Mouse (Mus musculus) right cerebral cortex, postnatal 14 days (tissue): Measurements from ENCODE around the gene Zbtb45.
A peak's percentile ranks its signal among the peaks of the same experiment; 100 is the strongest.

Source experiments
- DNase-seq: peaks from one replicate; pipeline ENCODE4 v3.0.0; 2022

Zbtb45 gene

DNA sequence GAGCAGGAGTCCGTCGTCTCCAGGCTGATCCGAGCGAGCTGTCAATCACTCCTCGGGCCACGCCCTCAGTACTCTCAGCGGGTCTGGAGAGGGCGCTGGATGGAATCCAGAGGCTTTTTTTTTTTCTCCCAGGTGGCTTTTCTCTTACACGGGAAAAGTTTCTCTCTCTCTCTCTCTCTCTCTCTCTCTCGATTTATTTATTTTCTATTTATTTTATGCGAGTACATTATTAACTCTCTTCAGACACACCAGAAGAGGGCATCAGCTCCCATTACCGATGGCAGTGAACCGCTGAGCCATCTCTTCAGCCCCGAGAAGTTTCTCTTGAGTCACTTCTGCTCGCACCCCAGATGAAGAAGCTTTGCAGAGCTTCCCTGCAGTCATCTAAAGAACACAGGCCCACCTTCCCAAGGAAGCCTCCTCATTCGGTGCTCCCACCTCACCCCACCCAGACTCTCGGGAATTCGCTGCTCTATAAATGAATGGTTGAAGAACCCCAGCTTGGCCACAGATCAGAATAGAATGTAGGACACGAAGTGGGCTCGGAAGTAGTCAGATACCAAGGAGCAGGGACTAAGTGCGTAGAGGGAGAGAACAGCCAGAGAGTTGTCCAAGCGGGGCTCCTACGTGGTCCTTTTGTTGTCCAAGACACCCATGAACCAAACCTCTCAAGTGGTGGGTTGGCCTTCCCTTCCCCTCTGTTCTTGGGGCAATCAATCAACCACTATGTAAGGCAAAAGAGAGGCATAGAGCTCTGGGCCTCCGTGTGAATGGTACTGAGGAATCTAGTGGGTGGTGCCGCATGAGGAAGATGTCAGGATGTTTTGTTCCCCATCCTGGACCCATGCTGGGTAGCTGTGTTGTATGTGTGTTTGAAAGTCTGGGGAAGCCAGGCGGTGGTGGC lies at the start of gene Zbtb45:
Gene Zbtb45 (minus strand): TSS at position 30 of the 904 bp plus-strand sequence.
- DNase-seq: no peak

DNA sequence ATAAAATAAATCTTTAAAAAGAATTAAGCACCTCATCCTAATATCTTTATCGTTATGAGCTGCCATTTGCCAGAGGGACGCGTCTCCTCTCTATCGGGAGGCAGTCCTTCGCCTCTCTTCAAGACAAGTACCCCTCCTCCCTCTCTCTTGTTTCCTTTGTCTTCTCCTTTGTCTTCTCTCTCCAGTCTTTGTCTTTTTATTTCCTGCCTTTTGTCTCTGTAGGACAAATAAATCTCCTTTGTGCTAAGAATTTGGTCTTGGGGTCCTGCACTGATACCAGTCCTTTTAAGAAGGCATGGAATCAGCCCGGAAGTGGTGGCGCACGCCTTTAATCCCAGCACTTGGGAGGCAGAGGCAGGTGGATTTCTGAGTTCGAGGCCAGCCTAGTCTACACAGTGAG lies 49.7 kb upstream of the Zbtb45 start:
- no peak for DNase-seq

- no peak for DNase-seq
Observed at GRCm38 (mm10) chr7:13056913-13057700, 47.3 kb upstream of the Zbtb45 start.

- DNase-seq: peak; percentile 97
Observed at GRCm38 (mm10) chr7:13054287-13055010, 44.6 kb upstream of the Zbtb45 start, which contains the start of gene Mzf1. Mzf1 (minus strand) TSS chr7:13054764.

DNA sequence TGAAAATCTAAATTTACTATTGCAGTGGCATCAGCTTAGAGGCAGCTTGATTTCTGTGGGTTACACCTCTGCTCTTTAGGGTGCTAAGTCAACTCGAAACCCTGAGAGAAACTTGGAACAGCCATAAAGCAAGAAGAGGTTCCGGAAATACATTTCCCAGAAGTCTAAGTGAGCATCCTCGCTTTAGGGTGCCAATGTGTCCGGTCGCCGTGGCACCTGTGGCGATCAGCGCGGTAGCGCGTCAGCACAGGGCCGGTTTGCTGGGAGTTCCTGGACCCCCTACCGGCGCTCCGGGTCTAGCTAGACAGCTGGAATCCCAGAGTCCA lies 44.1 kb upstream of the Zbtb45 start:
- no peak for DNase-seq

DNA sequence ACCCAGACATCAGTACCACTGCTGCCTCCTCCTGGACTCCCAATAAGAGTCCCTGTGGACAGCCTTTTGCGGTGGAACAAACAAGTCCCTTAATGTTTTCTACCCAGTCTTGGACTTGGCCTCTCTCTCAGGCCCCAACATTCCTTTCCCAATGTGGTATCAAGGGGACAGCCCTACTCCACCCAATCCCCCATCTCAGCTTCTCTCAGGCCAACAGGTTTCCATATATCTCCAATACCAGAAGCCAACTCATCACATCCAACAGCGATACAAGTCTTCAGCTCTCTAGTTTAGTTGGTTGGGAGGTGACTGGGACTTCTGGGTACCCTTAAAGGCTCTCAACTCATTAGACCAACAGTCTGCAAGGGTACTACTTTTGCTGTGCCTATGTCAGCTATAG lies 43.7 kb upstream of the Zbtb45 start:
- DNase-seq: no peak

DNA sequence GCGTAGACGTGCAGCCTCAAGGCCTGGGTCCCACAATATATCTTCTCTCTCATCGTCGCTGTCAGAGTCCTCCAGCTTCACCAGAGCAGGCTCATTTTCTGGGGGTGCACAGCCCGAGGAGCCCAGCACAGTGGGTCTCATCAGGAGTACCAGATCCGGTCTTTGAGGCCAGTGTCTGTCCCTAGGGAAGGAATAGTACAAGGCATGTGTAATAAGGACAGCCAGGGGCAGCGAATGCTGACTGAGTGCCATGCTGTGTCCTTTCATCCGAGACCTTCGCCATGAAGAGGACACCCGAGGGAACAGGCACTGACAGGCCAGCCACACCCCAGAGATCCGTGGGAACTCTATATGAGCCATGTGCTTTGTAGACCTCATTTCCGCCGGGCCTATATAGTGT lies 43.2 kb upstream of the Zbtb45 start:
- DNase-seq: no peak

DNA sequence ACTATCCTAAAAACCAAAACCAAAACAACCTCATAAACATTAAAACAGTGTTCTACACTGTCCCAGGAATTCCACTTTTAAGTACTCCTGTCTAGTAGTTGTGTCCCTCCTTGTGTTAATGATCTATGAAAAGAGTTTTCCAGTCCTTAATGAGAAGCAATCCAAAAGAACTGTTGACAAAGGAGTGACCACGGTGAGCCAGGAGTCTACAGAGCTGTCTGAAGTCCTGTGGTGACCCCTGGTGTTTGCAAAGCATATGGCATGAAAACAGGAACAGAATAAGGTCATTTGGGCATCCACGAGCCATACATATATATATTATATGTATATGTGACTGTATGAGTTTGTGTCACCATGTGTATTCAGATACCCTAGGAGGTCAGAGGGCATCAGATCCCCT lies 36.2 kb upstream of the Zbtb45 start:
- DNase-seq: no peak

GRCm38 (mm10) chr7:13044254-13044625 lies 34.4 kb upstream of the Zbtb45 start:
- no peak for DNase-seq

- DNase-seq: peak; percentile 60
Observed at GRCm38 (mm10) chr7:13043445-13044253, 33.8 kb upstream of the Zbtb45 start.

DNA sequence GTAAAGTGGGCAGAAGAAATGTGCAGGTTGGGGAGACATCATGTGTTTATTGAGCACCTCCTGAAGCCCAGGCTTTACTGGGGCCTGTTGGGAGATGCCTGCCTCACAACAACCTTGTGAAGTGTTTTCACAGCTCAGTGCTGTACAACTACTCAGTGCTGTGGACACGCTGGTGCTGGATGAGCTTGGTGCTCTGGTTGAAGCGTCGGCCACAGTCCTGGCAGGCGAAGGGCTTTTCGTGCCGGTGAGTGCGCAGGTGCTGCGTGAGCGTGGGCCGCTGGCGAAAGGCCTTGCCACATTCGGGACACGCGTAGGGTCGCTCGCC lies 33.2 kb upstream of the Zbtb45 start:
- DNase-seq: no peak

DNA sequence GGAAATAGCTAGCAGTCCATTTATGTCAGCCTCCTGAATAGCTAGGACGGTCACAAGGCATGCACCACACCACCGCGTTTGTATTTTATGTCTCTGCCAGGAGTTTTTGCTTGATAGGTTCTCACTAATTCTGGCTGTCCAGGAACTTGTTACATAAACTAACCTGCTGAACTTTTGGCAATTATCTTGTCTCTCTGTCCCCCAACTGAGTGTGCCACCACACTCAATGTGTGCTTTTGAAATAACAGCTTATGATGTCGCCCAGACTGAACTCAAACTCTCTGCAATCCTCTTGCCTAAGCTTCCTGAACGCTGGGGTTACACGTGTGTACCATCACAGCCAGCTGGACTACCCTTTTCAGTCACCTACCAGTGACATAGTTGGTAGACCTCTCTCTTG lies 32.7 kb upstream of the Zbtb45 start:
- no peak for DNase-seq

DNA sequence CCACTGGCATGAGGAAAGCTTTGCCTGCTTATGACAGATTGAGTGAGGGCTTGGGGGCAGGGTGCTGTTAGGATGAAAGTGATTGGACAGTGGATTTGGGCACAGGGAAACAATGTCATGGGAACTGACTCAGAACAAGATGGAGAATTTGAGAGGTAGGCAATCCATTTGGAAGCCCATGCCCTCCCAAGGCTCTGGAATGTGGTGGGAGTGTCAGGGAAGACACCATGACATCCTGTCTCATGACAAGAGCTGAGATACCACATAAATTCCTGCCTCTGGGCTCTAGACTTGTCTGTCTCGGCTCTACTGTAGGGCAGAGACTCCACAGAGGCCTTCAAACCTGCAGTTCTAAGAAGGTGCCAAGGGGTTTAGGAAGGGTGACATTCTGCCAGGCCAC lies 31.4 kb upstream of the Zbtb45 start:
- no peak for DNase-seq

- DNase-seq: no peak
Observed at GRCm38 (mm10) chr7:13039181-13039580, 29.3 kb upstream of the Zbtb45 start.

DNA sequence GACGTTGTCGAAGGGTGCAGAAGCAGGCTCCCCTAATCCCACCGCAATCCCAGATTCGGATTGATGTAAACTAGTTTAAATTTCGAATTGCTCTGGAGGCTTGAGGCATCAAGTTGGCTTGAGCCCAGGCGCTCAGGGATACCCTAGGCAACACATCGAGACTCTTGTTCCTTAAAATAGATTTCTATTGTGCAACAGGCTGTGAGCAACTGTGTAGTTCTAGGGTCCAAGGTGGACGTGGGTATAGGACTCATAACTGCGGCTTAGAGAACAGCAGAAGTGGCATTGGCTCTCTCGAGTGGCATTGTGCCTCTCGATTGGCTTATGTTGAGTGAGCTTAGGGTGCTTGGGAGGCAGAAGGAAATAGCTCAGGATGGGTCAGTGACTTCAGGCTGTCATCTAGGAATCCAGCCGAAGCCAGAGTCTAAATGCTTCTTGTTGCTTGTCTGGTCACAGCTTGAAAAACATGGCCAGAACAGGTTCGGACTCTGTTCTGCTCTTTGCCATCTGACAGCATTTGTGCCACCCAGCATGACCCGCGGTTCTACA lies 28.9 kb upstream of the Zbtb45 start:
- no peak for DNase-seq

DNA sequence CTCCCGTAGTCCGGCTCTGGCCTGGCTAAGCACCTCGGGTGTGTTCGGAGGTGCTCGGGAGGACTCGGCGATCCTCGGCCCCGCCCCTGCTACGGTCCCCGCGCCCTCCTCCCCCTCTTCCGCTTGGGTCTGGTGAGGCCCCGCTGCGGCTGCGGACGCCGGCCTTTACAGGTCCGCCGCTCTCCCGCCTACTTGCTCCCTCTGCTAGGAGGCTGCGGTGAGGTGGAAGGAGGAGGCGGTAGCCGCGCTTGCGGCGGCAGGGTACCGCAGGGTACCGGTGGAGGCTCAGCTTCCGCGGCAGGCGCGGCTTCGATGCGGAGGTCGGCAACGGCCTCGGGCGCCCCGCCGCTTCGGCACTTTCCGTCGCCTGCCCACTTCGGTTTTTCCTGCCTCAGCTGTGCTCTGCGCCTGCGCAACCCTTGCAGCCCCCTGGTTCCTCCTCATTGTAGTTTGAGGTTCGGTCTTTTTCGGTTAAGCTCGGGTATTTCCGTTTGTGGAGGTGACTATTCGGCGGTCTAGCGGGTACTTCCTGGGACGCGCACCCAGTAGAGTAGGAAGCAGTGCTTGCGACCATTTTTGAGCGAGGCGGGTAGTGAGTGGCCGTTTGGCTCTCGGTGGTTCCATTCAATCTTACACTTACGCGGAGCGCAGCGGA lies 28.2 kb upstream of the Zbtb45 start, which contains the start of gene Ube2m:
Gene Ube2m (minus strand): TSS at position 375 of the 655 bp plus-strand sequence.
- DNase-seq: peak; percentile 100

- DNase-seq: peak; percentile 72
Observed at GRCm38 (mm10) chr7:13037366-13037765, 27.5 kb upstream of the Zbtb45 start.

GRCm38 (mm10) chr7:13036806-13037205 lies 27.0 kb upstream of the Zbtb45 start:
- no peak for DNase-seq

- no peak for DNase-seq
Observed at GRCm38 (mm10) chr7:13035211-13035855, 25.5 kb upstream of the Zbtb45 start.

- peak; percentile 98 for DNase-seq
Observed at GRCm38 (mm10) chr7:13034148-13034977, 24.5 kb upstream of the Zbtb45 start, which contains the start of gene Chmp2a. Chmp2a (minus strand) TSS chr7:13034807.
